Mouse (Mus musculus) R1 (cell line): ENCODE measurements around the gene Lrsam1.

Source experiments
- DNase-seq: peaks from one replicate; pipeline ENCODE4 v3.0.0-alpha.2; 2018; ENCODE audit warnings: low read depth, low spot score

Lrsam1 gene

GRCm38 (mm10) chr2:32895606-32896106 lies 65.8 kb downstream of the Lrsam1 start:
- DNase-seq, result no peak

- no peak for DNase-seq
Observed at GRCm38 (mm10) chr2:32894097-32894496, 67.3 kb downstream of the Lrsam1 start.

DNA sequence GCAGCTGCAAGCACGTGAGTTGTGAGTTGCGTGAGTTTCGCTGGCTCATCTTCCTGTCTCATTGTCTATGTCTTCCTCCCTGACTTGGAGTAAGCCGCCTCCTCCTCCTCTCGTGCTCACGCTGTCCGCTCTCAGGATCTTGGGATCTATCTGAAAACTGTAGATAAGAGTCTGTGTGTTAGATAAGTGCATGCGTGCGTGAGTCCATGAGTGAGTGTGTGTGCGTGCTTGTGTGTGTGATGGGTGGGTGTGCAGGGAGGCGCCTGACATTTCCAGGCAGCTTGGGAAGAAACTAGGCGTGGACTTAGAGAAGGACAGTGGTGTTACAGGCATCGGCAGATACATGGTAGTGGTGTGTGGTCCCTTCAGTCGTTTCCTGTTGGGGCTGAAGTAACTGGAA lies 68.9 kb downstream of the Lrsam1 start:
- DNase-seq, result no peak

DNA sequence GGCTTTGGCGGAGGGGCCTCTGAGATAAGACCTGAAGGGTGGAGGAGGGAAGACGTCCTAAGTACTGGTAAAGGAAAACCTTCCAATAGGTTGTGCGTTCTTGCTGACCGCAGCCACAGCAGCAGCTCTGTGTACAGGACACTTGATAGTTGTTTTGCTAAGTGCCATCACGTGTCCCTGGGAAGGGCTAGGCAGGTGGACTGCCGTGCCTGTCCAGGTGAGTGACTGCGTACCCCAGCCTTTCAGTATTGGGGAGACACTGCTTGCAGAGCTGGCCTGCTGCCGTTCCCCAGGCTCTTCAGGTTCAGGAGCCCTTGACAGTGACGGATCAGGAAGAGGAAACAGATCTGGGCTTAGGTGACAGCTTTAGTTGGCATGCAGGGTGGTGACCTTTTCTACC lies 70.1 kb downstream of the Lrsam1 start:
- DNase-seq, result no peak

- DNase-seq, result no peak
Observed at GRCm38 (mm10) chr2:32890280-32890679, 71.1 kb downstream of the Lrsam1 start.

DNA sequence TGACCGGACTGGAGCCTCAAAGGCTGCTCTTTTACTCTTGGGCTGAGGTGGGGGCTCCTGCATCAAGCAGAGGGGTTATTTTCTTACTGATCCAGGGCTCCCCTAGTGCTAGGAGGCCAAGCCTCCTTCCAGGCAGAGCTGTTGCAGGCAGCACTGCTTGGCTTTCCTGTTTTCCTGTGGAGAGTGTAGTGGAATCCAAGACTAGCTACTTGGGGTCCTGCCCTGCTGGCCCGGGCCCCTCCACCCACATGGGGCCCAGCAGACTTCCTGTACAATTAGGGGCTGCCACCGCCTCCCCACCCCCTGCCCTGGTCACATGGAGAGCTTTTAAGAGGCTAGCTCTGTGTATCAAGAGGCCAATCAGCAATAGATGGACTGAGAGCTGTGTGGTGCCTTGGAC lies 72.9 kb downstream of the Lrsam1 start:
- no peak for DNase-seq

DNA sequence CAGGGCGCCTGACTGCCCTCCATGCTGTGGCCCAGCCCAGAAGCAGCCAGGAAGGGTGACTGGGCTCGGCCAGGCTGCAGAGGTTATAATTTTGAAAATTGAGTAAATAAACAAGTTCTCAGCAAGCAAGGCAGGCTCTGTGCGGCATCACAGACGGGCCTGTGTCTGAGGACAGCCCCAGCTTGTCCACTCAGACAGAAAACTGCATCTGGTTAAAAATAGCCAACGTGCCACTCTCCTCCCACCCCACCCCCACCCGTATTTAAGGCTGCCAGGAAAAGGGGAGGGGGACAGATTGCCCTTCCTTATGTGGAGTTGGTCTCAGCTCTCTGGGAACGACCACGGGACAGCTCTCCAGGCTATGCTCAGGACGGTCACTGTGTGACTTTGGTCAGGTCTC lies 73.4 kb downstream of the Lrsam1 start:
- DNase-seq, result no peak

DNA sequence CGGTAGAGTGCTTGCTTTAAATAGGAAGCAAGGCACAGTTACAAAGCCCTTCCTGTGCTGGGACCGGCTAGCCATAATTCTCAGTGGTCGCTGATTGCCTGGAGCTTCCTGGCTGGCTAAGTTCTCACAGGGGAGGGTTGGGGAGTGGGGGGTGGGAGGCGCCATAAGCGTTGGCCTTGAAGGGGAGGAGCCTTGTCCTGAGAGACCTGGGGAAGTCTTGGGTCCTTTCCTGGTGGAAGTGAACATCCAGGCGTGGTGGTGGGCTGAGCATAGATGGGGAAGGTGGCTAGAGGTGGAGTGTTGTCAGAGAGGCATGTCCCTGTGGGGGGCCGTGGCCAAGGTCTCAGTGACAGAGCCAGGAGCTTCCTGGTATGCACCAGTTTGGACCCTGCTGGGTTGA lies 76.7 kb downstream of the Lrsam1 start:
- peak; percentile 79 for DNase-seq

GRCm38 (mm10) chr2:32882283-32883043 lies 79.0 kb downstream of the Lrsam1 start:
- peak; percentile 57 for DNase-seq

DNA sequence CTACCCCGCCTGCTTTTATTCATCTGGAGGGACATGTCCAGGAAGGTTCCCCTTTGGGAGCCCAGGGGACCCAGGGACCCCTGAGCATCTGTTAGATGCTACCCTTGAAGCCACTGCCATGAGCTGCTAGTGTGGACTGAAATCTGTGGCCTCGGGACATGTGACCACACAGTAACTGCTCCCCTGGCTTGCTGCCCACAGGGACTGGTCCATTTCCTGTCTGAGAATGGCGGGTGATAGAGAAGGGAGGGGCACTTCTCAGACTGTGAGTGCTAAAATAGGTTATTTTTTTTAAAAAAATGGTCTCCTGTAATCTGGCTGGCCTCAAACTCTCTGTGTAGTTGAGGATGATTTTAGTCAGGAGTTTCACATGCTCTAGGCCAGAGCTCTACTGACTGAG lies 79.7 kb downstream of the Lrsam1 start:
- DNase-seq, result no peak

- no peak for DNase-seq
Observed at GRCm38 (mm10) chr2:32881054-32881453, 80.4 kb downstream of the Lrsam1 start.

DNA sequence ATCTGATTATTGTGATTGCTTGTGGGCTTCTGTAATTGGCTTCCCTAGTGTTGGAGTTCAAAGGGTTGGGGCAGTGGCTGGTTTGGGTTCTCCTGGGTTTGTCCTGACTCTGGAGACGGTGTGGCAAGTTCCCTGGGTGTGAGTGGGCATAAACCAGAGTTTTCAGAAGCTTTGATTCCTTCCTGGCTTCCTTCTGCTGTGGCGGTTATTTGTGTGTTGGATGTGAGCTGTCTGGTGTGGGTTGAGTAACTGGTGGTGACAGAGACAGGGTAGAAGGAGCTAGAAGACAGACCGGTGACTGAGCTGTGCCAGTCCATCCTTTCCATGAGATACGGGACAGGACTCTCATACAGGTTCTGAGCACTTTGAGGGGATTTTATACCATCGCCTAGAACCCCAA lies 81.8 kb downstream of the Lrsam1 start:
- no peak for DNase-seq

- no peak for DNase-seq
Observed at GRCm38 (mm10) chr2:32878396-32878795, 83.0 kb downstream of the Lrsam1 start.

GRCm38 (mm10) chr2:32877761-32878393 lies 83.5 kb downstream of the Lrsam1 start:
- no peak for DNase-seq

DNA sequence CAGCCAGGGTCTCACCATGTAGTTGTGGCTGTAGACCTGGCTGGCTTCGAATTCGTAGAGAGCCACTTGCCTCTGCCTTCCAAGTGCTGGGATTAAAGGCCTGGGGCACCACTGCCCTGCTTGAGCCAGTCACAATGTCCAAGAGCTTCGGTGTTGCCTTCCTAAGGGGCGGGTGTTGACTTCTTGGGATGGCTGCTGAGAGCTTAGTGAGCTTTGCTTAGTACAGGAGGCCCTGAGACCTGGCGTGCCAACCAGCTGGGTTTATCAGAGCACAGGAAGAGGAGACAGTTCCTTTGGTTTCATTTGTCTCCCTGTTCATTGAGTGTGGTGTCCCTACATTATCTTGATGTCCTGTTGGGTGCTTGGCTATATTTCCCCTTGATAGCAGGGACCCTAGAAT lies 84.1 kb downstream of the Lrsam1 start:
- no peak for DNase-seq

DNA sequence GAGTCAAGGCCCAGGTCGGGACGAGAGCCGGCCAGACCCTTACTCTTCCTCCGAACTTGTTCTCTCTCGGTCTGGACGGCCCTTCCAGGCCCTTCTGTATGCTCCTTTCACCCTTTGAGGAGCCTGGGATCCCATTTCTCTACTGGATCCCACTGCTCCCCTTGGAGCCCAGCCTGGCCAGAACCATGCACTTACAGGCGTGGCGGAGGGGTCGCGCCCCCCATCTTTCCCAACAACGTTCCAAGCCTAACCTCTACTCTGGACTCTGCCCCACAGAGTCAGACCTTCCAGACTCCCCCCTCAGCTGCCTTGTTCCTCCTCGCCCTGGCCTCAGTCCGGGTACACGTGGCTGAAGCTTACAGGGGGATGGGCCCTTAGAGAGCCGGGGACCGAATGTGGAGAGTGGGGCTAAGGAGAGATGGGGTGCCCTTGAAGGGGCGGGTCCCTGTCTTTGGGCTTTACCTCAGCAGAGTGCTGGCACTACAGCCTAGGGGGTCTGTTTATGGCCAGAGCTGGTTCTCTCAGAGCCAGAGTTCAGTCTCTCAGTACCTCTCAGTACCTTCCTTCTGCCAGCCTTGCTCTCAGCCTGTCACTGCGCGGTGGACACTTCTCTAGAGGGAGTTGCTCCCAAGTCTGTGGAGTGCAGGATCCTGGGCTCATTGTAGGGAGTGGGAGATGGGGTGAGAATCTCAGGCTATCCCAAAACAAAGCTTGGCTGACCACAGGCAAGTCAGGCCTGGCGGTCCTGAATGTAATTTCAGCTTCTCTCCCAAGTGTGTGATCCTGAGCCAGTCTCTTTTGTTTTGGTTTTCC lies 84.7 kb downstream of the Lrsam1 start:
- DNase-seq, result peak; percentile 57

DNA sequence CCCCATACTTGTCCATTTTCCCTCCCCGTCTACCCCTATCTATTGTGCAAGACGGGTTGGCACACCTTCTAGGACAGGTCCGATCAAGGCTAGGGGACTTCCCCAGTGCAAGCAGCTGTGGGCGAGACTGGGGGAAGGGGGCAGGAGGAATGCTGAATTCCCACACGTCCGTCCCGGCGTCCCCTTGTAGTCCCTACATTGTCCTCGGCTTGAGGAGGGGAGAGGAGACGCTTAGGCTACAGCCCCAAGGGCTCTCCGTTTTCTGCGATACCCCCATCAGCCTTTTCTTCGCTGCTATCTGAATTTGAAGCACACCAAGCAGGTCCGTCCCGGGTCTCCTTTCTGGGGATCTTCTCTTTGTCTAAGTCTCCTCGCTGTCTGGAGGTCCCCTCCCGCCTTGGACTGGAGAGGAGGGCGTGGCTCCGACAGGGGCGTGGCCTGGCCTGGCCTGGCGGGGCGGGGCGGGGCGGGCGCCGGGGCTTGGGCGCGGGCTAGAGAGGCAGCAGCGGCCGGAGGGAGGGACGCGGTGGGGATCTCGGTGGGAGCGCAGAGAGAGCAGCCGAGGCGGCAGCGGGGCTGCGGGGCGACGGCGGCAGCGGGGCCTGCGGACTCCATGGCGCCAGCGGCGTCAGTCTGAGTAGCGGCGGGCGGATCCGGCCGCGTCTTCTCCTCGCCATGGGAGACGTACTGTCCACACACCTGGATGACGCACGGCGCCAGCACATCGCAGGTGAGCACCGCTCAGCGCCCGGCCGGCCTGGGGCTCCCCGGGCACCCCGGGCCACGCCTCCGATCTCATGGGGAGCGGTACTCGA lies 85.5 kb downstream of the Lrsam1 start, which contains the start of gene Fam129b:
Gene Fam129b (plus strand): TSS at position 440 of the 815 bp plus-strand sequence.
- DNase-seq, result peak; percentile 90
